Mouse (Mus musculus) gonadal fat pad, adult 2 months (tissue): ENCODE results near the gene Gm8909. TPM values are rescaled to one million over a fixed set of nuclear protein-coding genes. Genes with fewer than 3 reads are reported as not detected.

Source experiments
- polyA plus RNA-seq: library from polyadenylated mRNA; depleted of rRNA; stranded (reverse); fragments of >200 nt; gene quantifications from 2 replicates; pipeline ENCODE4 v1.2.3, GENCODE M21; 2012; rRNA removed

The Gm8909 gene
- polyA plus RNA-seq, 1 experiment = 0.28 TPM

Other genes with a start within 250 kb of the Gm8909 start
- 57.2 and 59.9 TPM in 2 replicates for gene Abcf1, start 198.8 kb downstream of the Gm8909 start, polyA plus RNA-seq
- gene Gnl1, start 188.7 kb downstream of the Gm8909 start, polyA plus RNA-seq = 20.7 and 30.2 TPM in 2 replicates
- 18.7 and 21.4 TPM in 2 replicates for gene Prr3, start 188.3 kb downstream of the Gm8909 start, polyA plus RNA-seq
- gene H2-T24, start 148.0 kb downstream of the Gm8909 start, polyA plus RNA-seq = 1.1 and 1.7 TPM in 2 replicates
- gene H2-T23, start 135.7 kb downstream of the Gm8909 start, polyA plus RNA-seq = 86.4 and 99.4 TPM in 2 replicates
- gene H2-T22, start 125.8 kb downstream of the Gm8909 start, polyA plus RNA-seq = 59.2 and 59.6 TPM in 2 replicates
- gene Gm6034, start 125.6 kb downstream of the Gm8909 start, polyA plus RNA-seq = 0.06 TPM in 1 of 2 replicates, not detected in the other
- gene Gm11127, start 110.2 kb downstream of the Gm8909 start, polyA plus RNA-seq = 0.18 and 0.23 TPM in 2 replicates
- 0.08 and 0.19 TPM in 2 replicates for gene Gm19684, start 46.9 kb downstream of the Gm8909 start, polyA plus RNA-seq
- not detected in 2 replicates for gene Gm7030, start 39.1 kb downstream of the Gm8909 start, polyA plus RNA-seq
- gene H2-T3, start 21.8 kb upstream of the Gm8909 start, polyA plus RNA-seq = not detected in 2 replicates
- gene Rpp21, start 89.5 kb upstream of the Gm8909 start, polyA plus RNA-seq = 52.7 and 58.0 TPM in 2 replicates
- 16.9 and 18.2 TPM in 2 replicates for gene Trim39, start 103.7 kb upstream of the Gm8909 start, polyA plus RNA-seq
- not detected in 2 replicates for gene H2-M10.2, start 118.0 kb upstream of the Gm8909 start, polyA plus RNA-seq
- gene H2-M10.1, start 157.6 kb upstream of the Gm8909 start, polyA plus RNA-seq = not detected in 2 replicates
- not detected in 2 replicates for gene H2-M10.3, start 199.9 kb upstream of the Gm8909 start, polyA plus RNA-seq